Mouse (Mus musculus) heart, embryonic 11.5 days (tissue): ENCODE results near the gene Ccdc150. TPM values are rescaled to one million over a fixed set of nuclear protein-coding genes. Genes with fewer than 3 reads are reported as not detected.

Experiments
- ATAC-seq: fragments of 200-750 bp; cut with Nextera tagmentation; replicated peaks from 2 replicates; pipeline ENCODE4 v1.8.0; 2017; ENCODE audit warnings: moderate library complexity; ENCODE audit not compliant: insufficient number of reproducible peaks, low FRiP score, low TSS enrichment
- H3K27ac ChIP-seq: fragments of 300-500 bp; sonication (generic); 2 replicates; pipeline ENCODE4 v1.5.1; 2014; ENCODE audit warnings: mild to moderate bottlenecking, low read depth, low read length
- H3K27me3 ChIP-seq: fragments of 300-500 bp; sonication (generic); 2 replicates; pipeline ENCODE4 v1.6.1; 2014; ENCODE audit warnings: mild to moderate bottlenecking, low read length, mixed read lengths; ENCODE audit not compliant: control insufficient read depth, insufficient read depth
- H3K36me3 ChIP-seq: fragments of 300-500 bp; sonication (generic); 2 replicates; pipeline ENCODE4 v1.6.1; 2014; ENCODE audit warnings: mild to moderate bottlenecking, low read length, moderate library complexity, mixed read lengths; ENCODE audit not compliant: control insufficient read depth, insufficient read depth
- H3K4me1 ChIP-seq: fragments of 300-500 bp; sonication (generic); 2 replicates; pipeline ENCODE4 v1.6.1; 2014; ENCODE audit warnings: low read length; ENCODE audit not compliant: control insufficient read depth, insufficient read depth
- H3K4me2 ChIP-seq: fragments of 300-500 bp; sonication (generic); 2 replicates; pipeline ENCODE4 v1.6.1; 2014; ENCODE audit warnings: mild to moderate bottlenecking, moderate library complexity
- H3K4me3 ChIP-seq: fragments of 300-500 bp; sonication (generic); 2 replicates; pipeline ENCODE4 v1.5.1; 2014; ENCODE audit warnings: low read depth, low read length
- H3K9ac ChIP-seq: fragments of 300-500 bp; sonication (generic); 2 replicates; pipeline ENCODE4 v1.6.1; 2014; ENCODE audit warnings: mild to moderate bottlenecking, low read depth, low read length, moderate library complexity
- H3K9me3 ChIP-seq: fragments of 300-500 bp; sonication (generic); replicated peaks from 2 replicates; pipeline ENCODE4 v1.6.1; 2016; ENCODE audit warnings: low read length; ENCODE audit not compliant: control insufficient read depth
- WGBS: fragments of 180-500 bp; shearing (Covaris S2); extraction: QIAGEN DNeasy Blood & Tissue Kit; methylation state at CpG from one replicate; pipeline ENCODE4 v1.1.7; 2014; ENCODE audit not compliant: insufficient replicate concordance; 5-methylcytosine and 5-hydroxymethylcytosine counted together
- polyA plus RNA-seq: library from polyadenylated mRNA; unstranded; fragments of >200 nt; fragmentation: Nextera tagmentation; extraction: Ambion mirVana; gene quantifications from 2 replicates; pipeline ENCODE4 v1.2.1, GENCODE M21; 2014

Ccdc150 gene
- polyA plus RNA-seq, 1 experiment from 2014 or later = 0.34 TPM

GRCm38 (mm10) chr1:54327876-54328545 lies 77.5 kb downstream of the Ccdc150 start:
- no peak for ATAC-seq
- 79% methylated on average over 6 of the region's 6 CpGs for WGBS
- Histone ChIP-seq H3K27ac (no peak overlapping the region), H3K4me1 (no peaks in the 10 kb centered on the region), H3K4me3 (no peak overlapping the region), H3K36me3 (no peaks in the 10 kb centered on the region), H3K9me3 (peaks cover 10% of the 10 kb centered on the region), H3K9ac (no peak overlapping the region), H3K27me3 (no peaks in the 10 kb centered on the region), H3K4me2 (no peak overlapping the region)

GRCm38 (mm10) chr1:54332988-54333387 lies 82.5 kb downstream of the Ccdc150 start:
- Histone ChIP-seq H3K4me3 (no peak overlapping the region), H3K27me3 (no peaks in the 10 kb centered on the region), H3K9me3 (no peaks in the 10 kb centered on the region), H3K36me3 (no peaks in the 10 kb centered on the region), H3K27ac (no peak overlapping the region), H3K9ac (no peak overlapping the region), H3K4me2 (no peak overlapping the region), H3K4me1 (no peaks in the 10 kb centered on the region)
- no peak for ATAC-seq
- 54% methylated on average over 4 of the region's 4 CpGs for WGBS

- no peak overlapping the region for H3K4me2 ChIP-seq
- no peak overlapping the region for H3K27ac ChIP-seq
- WGBS = 88% methylated on average over 4 of the region's 4 CpGs
- no peaks in the 10 kb centered on the region for H3K27me3 ChIP-seq
- ATAC-seq = no peak
- H3K4me3 ChIP-seq = no peak overlapping the region
- H3K9ac ChIP-seq = no peak overlapping the region
- H3K4me1 ChIP-seq = no peaks in the 10 kb centered on the region
- H3K36me3 ChIP-seq = no peaks in the 10 kb centered on the region
- no peaks in the 10 kb centered on the region for H3K9me3 ChIP-seq
Measured at GRCm38 (mm10) chr1:54354786-54355185, 104.3 kb downstream of the Ccdc150 start.

- Histone ChIP-seq H3K9me3 (no peaks in the 10 kb centered on the region), H3K4me1 (no peaks in the 10 kb centered on the region), H3K27ac (no peak overlapping the region), H3K4me2 (no peak overlapping the region), H3K9ac (no peak overlapping the region), H3K27me3 (no peaks in the 10 kb centered on the region), H3K4me3 (no peak overlapping the region), H3K36me3 (no peaks in the 10 kb centered on the region)
- 36% methylated on average over 5 of the region's 5 CpGs for WGBS
- ATAC-seq = no peak
Measured at GRCm38 (mm10) chr1:54355485-54355884, 105.0 kb downstream of the Ccdc150 start.

GRCm38 (mm10) chr1:54356566-54356965 lies 106.1 kb downstream of the Ccdc150 start:
- Histone ChIP-seq H3K36me3 (no peaks in the 10 kb centered on the region), H3K4me1 (no peaks in the 10 kb centered on the region), H3K9me3 (no peaks in the 10 kb centered on the region), H3K27ac (no peak overlapping the region), H3K9ac (no peak overlapping the region), H3K4me2 (no peak overlapping the region), H3K4me3 (no peak overlapping the region), H3K27me3 (no peaks in the 10 kb centered on the region)
- no peak for ATAC-seq
- WGBS = 87% methylated on average over 6 of the region's 6 CpGs

GRCm38 (mm10) chr1:54377506-54378051 lies 127.1 kb downstream of the Ccdc150 start:
- Histone ChIP-seq H3K9me3 (no peaks in the 10 kb centered on the region), H3K27me3 (no peaks in the 10 kb centered on the region), H3K36me3 (0 out of 2 replicates have a peak, but pooled peaks cover 4% of the 10 kb centered on the region), H3K9ac (no peak overlapping the region), H3K4me3 (no peak overlapping the region), H3K4me1 (no peaks in the 10 kb centered on the region), H3K4me2 (no peak overlapping the region), H3K27ac (no peak overlapping the region)
- no peak for ATAC-seq

GRCm38 (mm10) chr1:54380978-54381914 lies 130.8 kb downstream of the Ccdc150 start:
- no peak overlapping the region for H3K4me2 ChIP-seq
- 0 out of 2 replicates have a peak, but pooled peaks have one; percentile 22 for ATAC-seq
- no peaks in the 10 kb centered on the region for H3K9me3 ChIP-seq
- no peak overlapping the region for H3K27ac ChIP-seq
- H3K9ac ChIP-seq = no peak overlapping the region
- no peaks in the 10 kb centered on the region for H3K4me1 ChIP-seq
- 0 out of 2 replicates have a peak, but pooled peaks cover 4% of the 10 kb centered on the region for H3K36me3 ChIP-seq
- no peaks in the 10 kb centered on the region for H3K27me3 ChIP-seq
- 80% methylated on average over 9 of the region's 9 CpGs for WGBS
- no peak overlapping the region for H3K4me3 ChIP-seq

GRCm38 (mm10) chr1:54384221-54384620 lies 133.7 kb downstream of the Ccdc150 start:
- Histone ChIP-seq H3K4me1 (no peaks in the 10 kb centered on the region), H3K36me3 (0 out of 2 replicates have a peak, but pooled peaks cover 4% of the 10 kb centered on the region), H3K27me3 (no peaks in the 10 kb centered on the region), H3K9me3 (no peaks in the 10 kb centered on the region), H3K4me3 (no peak overlapping the region), H3K27ac (no peak overlapping the region), H3K9ac (no peak overlapping the region), H3K4me2 (no peak overlapping the region)
- no peak for ATAC-seq
- WGBS = 32% methylated on average over 1 of the region's 1 CpGs
